Mouse (Mus musculus) adrenal gland, postnatal 25 days (tissue): ENCODE data around the gene Filip1. TPM values are rescaled to one million over a fixed set of nuclear protein-coding genes. Genes with fewer than 3 reads are reported as not detected.

Experiments
- DNase-seq: peaks from one replicate; pipeline ENCODE4 v3.0.0; 2021; ENCODE audit warnings: mixed read lengths
- total RNA-seq: library from RNA; stranded (reverse); gene quantifications from 2 replicates; pipeline ENCODE4 v1.2.3, GENCODE M21; 2021

Gene Filip1
- total RNA-seq, 1 experiment from 2014 or later, result 108 TPM

DNA sequence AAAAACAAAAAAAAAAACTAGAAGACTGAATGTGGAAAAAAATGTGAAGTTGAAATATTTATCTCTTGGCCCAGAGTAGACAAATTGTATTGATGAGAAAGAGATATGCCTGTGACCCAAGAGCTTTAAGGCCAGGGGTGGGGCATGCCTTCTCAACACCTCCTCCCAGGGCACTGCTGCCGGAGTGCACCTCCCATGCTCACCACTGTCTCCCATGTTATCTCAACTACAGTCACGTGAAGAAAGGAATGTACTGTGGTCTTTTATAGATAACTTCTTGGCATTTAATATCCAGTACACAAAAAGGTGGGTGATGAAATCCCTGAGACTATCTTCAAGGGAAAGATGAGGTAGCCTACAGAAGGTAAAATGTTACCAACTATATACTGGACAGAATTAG is 64.7 kb downstream of the Filip1 start:
- no peak for DNase-seq

- DNase-seq, result no peak
Measured at GRCm38 (mm10) chr9:79947414-79947813, 65.2 kb downstream of the Filip1 start.

GRCm38 (mm10) chr9:79944872-79945271 is 67.8 kb downstream of the Filip1 start:
- no peak for DNase-seq

GRCm38 (mm10) chr9:79943986-79944385 is 68.7 kb downstream of the Filip1 start:
- DNase-seq, result no peak

DNA sequence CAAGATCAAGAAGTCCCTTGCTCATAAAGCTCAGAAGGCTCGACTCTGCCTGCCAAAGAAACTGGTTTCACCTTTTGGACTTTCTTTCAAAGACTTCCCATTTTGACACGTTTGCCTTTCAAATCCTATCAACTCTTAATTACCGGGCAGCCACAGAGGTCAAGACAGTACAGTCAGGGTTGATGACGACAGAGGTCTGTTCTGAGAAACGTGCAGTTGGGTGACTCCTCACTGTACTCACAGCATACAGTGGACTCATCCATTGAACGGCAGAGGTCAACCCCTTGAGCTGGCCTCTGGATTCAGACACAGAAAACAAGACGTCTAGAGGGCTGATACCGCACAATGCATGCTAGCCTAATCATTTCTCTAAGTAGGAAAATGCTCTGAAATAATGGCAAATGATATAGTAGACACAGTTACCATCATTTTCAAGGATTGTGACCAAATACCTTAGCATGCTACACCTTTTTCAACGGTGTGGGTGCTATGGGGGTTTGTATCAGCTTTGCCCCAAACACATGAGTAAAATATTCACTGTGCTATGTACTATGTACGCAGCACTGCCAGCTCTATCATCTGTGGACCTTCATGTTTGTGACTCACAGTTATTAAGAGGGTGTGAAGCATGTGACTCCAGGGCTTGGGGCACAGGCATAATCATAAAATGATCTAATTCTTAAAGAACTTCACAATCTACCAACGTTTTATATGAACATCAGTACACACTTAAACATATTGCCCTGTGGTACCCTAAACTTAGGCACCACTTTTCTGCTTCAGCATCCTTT is 74.0 kb downstream of the Filip1 start:
- no peak for DNase-seq

- no peak for DNase-seq
Measured at GRCm38 (mm10) chr9:79937570-79937969, 75.1 kb downstream of the Filip1 start.

DNA sequence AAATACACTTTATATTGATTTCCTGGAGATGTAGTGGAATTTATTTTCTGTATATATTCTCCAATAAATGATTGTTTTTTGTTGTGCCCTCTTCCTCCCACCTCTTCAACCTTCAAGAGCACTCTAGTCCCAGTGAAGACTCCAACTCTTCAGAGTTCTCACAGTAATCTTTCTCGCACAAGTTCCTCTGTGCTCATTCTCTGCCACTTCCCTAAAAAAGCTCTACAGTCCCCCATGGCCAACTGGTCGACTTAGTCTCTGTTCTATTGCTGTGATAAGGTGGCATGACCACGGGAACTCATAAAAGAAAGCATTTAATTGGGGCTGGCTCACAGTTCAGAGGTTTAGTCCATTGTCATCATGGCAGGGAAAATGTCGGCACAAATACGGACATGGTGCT is 80.1 kb downstream of the Filip1 start:
- no peak for DNase-seq

GRCm38 (mm10) chr9:79928092-79928491 is 84.6 kb downstream of the Filip1 start:
- no peak for DNase-seq

DNA sequence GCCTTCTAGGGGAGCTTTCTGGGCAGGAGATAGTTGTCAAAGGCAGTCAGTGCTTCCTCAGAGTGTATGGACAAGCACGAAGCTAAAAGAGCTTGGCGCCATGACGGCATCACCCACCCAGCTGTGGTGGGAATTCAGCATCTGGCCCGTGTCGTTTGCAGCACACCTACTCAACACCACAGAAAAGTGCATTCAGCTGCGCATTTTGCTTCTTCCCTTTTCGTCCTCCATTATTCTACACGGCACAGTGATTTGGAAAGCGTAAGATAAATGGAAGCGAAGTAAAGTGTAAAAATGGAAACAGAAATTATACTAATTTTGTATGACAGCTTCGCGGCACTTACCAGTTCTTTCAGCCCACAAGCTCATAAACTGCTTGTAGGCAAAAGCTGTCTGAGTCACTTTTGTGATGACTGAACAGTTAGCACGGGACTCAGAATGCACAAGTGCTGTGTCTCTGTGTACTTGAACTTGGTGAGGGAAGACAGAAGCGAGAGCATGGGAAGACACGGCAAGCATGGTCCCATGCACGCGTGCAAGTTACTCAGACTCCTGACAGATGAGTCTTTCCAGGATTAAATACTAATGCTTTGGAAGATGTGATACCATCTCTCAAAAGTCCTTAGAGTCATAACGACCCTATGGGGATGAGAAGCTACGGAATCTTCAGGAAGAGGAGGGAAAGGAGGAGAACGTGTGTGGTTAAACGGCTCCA is 85.3 kb downstream of the Filip1 start:
- DNase-seq, result no peak

- DNase-seq, result no peak
Measured at GRCm38 (mm10) chr9:79926464-79927155, 86.0 kb downstream of the Filip1 start.

- no peak for DNase-seq
Measured at GRCm38 (mm10) chr9:79925950-79926349, 86.7 kb downstream of the Filip1 start.

DNA sequence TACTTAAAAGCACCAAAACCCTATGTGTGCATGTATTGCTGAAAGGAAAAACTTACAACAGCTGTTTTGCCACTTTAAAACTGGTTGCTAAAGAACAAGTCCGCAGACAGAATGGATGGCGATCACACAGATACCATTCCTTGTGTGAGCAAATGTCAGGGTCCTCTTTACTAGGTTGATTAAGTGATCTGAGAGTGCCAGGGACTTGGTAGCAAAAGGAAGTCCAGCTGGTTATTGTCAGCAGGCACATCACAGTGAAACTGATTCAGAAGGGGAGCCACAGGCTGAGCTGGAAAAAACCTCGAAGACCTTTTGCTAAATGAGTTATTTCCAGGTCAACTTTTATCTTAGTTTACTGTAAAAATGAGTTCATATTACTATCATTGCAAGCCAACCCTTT is 89.4 kb downstream of the Filip1 start:
- DNase-seq, result no peak

DNA sequence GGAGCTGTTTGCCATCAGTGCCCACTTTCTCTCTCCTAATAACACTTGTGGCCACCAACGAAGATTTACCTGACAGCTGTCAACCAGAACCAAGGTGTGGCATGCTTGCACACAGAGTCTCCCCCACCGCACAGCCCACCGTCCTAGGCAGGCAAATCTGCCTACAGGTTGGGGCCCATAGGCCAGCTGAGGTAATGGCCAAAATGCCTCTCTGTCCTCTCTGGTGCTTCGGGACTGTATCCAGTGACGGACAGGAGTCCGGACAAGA is 90.2 kb downstream of the Filip1 start:
- DNase-seq, result no peak

GRCm38 (mm10) chr9:79921701-79922492 is 90.8 kb downstream of the Filip1 start:
- no peak for DNase-seq

GRCm38 (mm10) chr9:79920540-79920933 is 92.1 kb downstream of the Filip1 start:
- no peak for DNase-seq

GRCm38 (mm10) chr9:79919750-79920539 is 92.7 kb downstream of the Filip1 start:
- no peak for DNase-seq

GRCm38 (mm10) chr9:79919303-79919721 is 93.3 kb downstream of the Filip1 start:
- DNase-seq, result no peak

GRCm38 (mm10) chr9:79918325-79919117 is 94.1 kb downstream of the Filip1 start:
- DNase-seq, result no peak

- DNase-seq, result no peak
Measured at GRCm38 (mm10) chr9:79914276-79914675, 98.4 kb downstream of the Filip1 start.

DNA sequence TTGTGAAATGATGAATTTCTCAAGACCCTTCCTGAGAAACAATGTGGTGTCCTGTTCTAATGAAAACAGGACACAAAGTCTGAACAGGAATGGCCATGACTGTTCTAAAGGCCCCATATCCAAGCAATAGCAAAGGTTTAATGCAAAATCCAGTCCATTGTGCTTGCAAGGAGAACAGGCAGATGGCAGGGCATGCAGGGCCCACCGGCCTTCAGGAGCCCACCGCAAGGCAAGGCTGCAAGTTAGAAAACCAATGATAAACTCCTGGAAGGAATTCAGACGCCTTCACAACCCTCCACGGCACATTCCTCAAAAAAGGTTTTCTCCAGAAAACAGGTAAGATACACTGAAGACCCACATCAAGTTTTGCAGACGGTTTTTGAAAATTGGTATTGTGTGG is 99.7 kb downstream of the Filip1 start:
- DNase-seq, result no peak

- DNase-seq, result no peak
Measured at GRCm38 (mm10) chr9:79910166-79910565, 102.5 kb downstream of the Filip1 start.
